Mouse (Mus musculus) ES-Bruce4 (cell line): Measurements from ENCODE around the gene Dync1li1. TPM values are rescaled to one million over a fixed set of nuclear protein-coding genes. Genes with fewer than 3 reads are reported as not detected.

Experiments
- H3K27ac ChIP-seq: 2 replicates; pipeline ENCODE4 v1.5.1; 2012; ENCODE audit warnings: low read length, inconsistent platforms; ENCODE audit not compliant: insufficient read depth
- H3K27me3 ChIP-seq: 2 replicates; pipeline ENCODE4 v1.6.1; 2012; ENCODE audit warnings: mild to moderate bottlenecking, low read length, inconsistent platforms; ENCODE audit not compliant: control insufficient read depth, poor library complexity, insufficient read depth, severe bottlenecking
- H3K36me3 ChIP-seq: 2 replicates; pipeline ENCODE4 v1.6.1; 2012; ENCODE audit warnings: inconsistent platforms, mild to moderate bottlenecking, low read length, moderate library complexity; ENCODE audit not compliant: control insufficient read depth, poor library complexity, insufficient read depth, severe bottlenecking
- H3K4me1 ChIP-seq: one replicate; pipeline ENCODE4 v1.8.1; 2011; ENCODE audit warnings: low read length; ENCODE audit not compliant: control insufficient read depth, insufficient read depth
- H3K4me3 ChIP-seq: 2 replicates; pipeline ENCODE4 v1.5.1; 2011; ENCODE audit warnings: low read depth, mild to moderate bottlenecking, low read length
- H3K9ac ChIP-seq: 2 replicates; pipeline ENCODE4 v1.6.1; 2012; ENCODE audit warnings: low read depth, mild to moderate bottlenecking, inconsistent platforms; ENCODE audit not compliant: poor library complexity, severe bottlenecking
- H3K9me3 ChIP-seq: replicated peaks from 2 replicates; pipeline ENCODE4 v1.6.1; 2012; ENCODE audit warnings: mild to moderate bottlenecking, low read length, inconsistent platforms; ENCODE audit not compliant: control insufficient read depth, poor library complexity, insufficient read depth, severe bottlenecking
- CTCF ChIP-seq: IDR thresholded peaks from one replicate; pipeline ENCODE4 v1.8.1; 2011; ENCODE audit warnings: low read depth, low read length
- EP300 ChIP-seq: IDR thresholded peaks from 2 replicates; pipeline ENCODE4 v1.6.1; 2011; ENCODE audit warnings: low read depth, low read length; ENCODE audit not compliant: insufficient read depth
- POLR2A ChIP-seq: IDR thresholded peaks from one replicate; pipeline ENCODE4 v1.8.1; 2011; ENCODE audit warnings: low read length; ENCODE audit not compliant: insufficient read depth
- polyA plus RNA-seq: library from polyadenylated mRNA; stranded (reverse); fragments of >200 nt; gene quantifications from 2 replicates; pipeline ENCODE4 v1.2.4, GENCODE M21; 2011; ENCODE audit warnings: low read depth; ENCODE audit not compliant: missing spikeins, insufficient read depth, insufficient read length

Gene Dync1li1
- polyA plus RNA-seq, 1 experiment: 73.8 TPM

GRCm38 (mm10) chr9:114701031-114701430 is 12.4 kb downstream of the Dync1li1 start:
- H3K4me3 ChIP-seq: no peak overlapping the region
- H3K9ac ChIP-seq: no peak overlapping the region
- peaks cover 20% of the 10 kb centered on the region for H3K36me3 ChIP-seq
- TF ChIP-seq EP300: no peak
- no peak for TF ChIP-seq POLR2A
- no peak for TF ChIP-seq CTCF
- H3K9me3 ChIP-seq: peaks cover 7% of the 10 kb centered on the region
- H3K4me1 ChIP-seq: peaks cover 8% of the 10 kb centered on the region
- no peaks in the 10 kb centered on the region for H3K27me3 ChIP-seq
- no peak overlapping the region for H3K27ac ChIP-seq

GRCm38 (mm10) chr9:114701921-114702320 is 13.3 kb downstream of the Dync1li1 start:
- no peaks in the 10 kb centered on the region for H3K27me3 ChIP-seq
- peaks cover 25% of the 10 kb centered on the region for H3K36me3 ChIP-seq
- no peak overlapping the region for H3K27ac ChIP-seq
- H3K9me3 ChIP-seq: peaks cover 9% of the 10 kb centered on the region
- H3K4me1 ChIP-seq: peaks cover 8% of the 10 kb centered on the region
- no peak overlapping the region for H3K9ac ChIP-seq
- TF ChIP-seq EP300 (no peak), CTCF (no peak), POLR2A (no peak)
- no peak overlapping the region for H3K4me3 ChIP-seq

- no peak overlapping the region for H3K4me3 ChIP-seq
- no peaks in the 10 kb centered on the region for H3K27me3 ChIP-seq
- H3K36me3 ChIP-seq: peaks cover 35% of the 10 kb centered on the region
- H3K4me1 ChIP-seq: no peaks in the 10 kb centered on the region
- TF ChIP-seq CTCF: no peak
- TF ChIP-seq POLR2A: no peak
- no peak overlapping the region for H3K27ac ChIP-seq
- H3K9ac ChIP-seq: no peak overlapping the region
- peaks cover 9% of the 10 kb centered on the region for H3K9me3 ChIP-seq
Observed at GRCm38 (mm10) chr9:114707805-114708204, 19.2 kb downstream of the Dync1li1 start.

GRCm38 (mm10) chr9:114710345-114710744 is 21.8 kb downstream of the Dync1li1 start:
- peak; percentile 72 for TF ChIP-seq CTCF
- TF ChIP-seq POLR2A: no peak
- Histone ChIP-seq H3K4me3 (no peak overlapping the region), H3K36me3 (peaks cover 45% of the 10 kb centered on the region), H3K27me3 (no peaks in the 10 kb centered on the region), H3K27ac (no peak overlapping the region), H3K9me3 (peaks cover 7% of the 10 kb centered on the region), H3K9ac (no peak overlapping the region), H3K4me1 (no peaks in the 10 kb centered on the region)

GRCm38 (mm10) chr9:114713481-114713880 is 24.9 kb downstream of the Dync1li1 start:
- no peak overlapping the region for H3K27ac ChIP-seq
- no peaks in the 10 kb centered on the region for H3K4me1 ChIP-seq
- H3K9me3 ChIP-seq: no peaks in the 10 kb centered on the region
- TF ChIP-seq POLR2A (no peak), EP300 (no peak), CTCF (no peak)
- no peak overlapping the region for H3K9ac ChIP-seq
- peaks cover 41% of the 10 kb centered on the region for H3K36me3 ChIP-seq
- no peak overlapping the region for H3K4me3 ChIP-seq
- no peaks in the 10 kb centered on the region for H3K27me3 ChIP-seq

GRCm38 (mm10) chr9:114716677-114717331 is 28.2 kb downstream of the Dync1li1 start:
- H3K9me3 ChIP-seq: no peaks in the 10 kb centered on the region
- TF ChIP-seq EP300 (no peak), POLR2A (no peak), CTCF (no peak)
- H3K27ac ChIP-seq: no peak overlapping the region
- H3K36me3 ChIP-seq: peaks cover 47% of the 10 kb centered on the region
- H3K9ac ChIP-seq: no peak overlapping the region
- H3K4me1 ChIP-seq: no peaks in the 10 kb centered on the region
- no peaks in the 10 kb centered on the region for H3K27me3 ChIP-seq
- H3K4me3 ChIP-seq: no peak overlapping the region
